Mouse (Mus musculus): ENCODE results near the gene Aig1. TPM values are rescaled to one million over a fixed set of nuclear protein-coding genes. Genes with fewer than 3 reads are reported as not detected.

Gene Aig1
- polyA plus RNA-seq, 1 experiment = 12.1 TPM

GRCm38 (mm10) chr10:13693276-13693675 lies 175.5 kb downstream of the Aig1 start:
- Histone ChIP-seq H3K4me1 (ENCODE audit: control insufficient read depth, insufficient read depth, insufficient read length) (no peaks in the 10 kb centered on the region), H3K27ac (ENCODE audit: insufficient read depth, low read length) (no peak overlapping the region), H3K27me3 (ENCODE audit: control insufficient read depth, insufficient read depth, low read length) (no peaks in the 10 kb centered on the region), H3K36me3 (ENCODE audit: control insufficient read depth, insufficient read depth, low read length) (no peaks in the 10 kb centered on the region), H3K4me3 (ENCODE audit: extremely low read depth, insufficient read depth, insufficient read length) (no peak overlapping the region)
- TF ChIP-seq POLR2A (IDR thresholded peaks at IDR 0.05; ENCODE audit: low read depth, low read length) (no peak), CTCF (IDR thresholded peaks at IDR 0.05; ENCODE audit: extremely low read depth, insufficient read depth, insufficient read length, insufficient replicate concordance) (no peak)
- DNase-seq (ENCODE audit: low read depth in 1 of 2, low spot score in 2 of 2) = no peak
- WGBS = 96% methylated on average over 4 of the region's 4 CpGs

GRCm38 (mm10) chr10:13690773-13691172 lies 178.0 kb downstream of the Aig1 start:
- H3K4me1 ChIP-seq (ENCODE audit: control insufficient read depth, insufficient read depth, insufficient read length) = peaks cover 4% of the 10 kb centered on the region; the same call in 1 of the 2 replicates
- DNase-seq (ENCODE audit: low read depth in 1 of 2, low spot score in 2 of 2) = no peak
- 94% methylated on average over 5 of the region's 5 CpGs for WGBS
- H3K27me3 ChIP-seq (ENCODE audit: control insufficient read depth, insufficient read depth, low read length) = no peaks in the 10 kb centered on the region
- no peak for TF ChIP-seq CTCF (IDR thresholded peaks at IDR 0.05; ENCODE audit: extremely low read depth, insufficient read depth, insufficient read length, insufficient replicate concordance)
- no peak for TF ChIP-seq POLR2A (IDR thresholded peaks at IDR 0.05; ENCODE audit: low read depth, low read length)
- H3K27ac ChIP-seq (ENCODE audit: insufficient read depth, low read length) = no peak overlapping the region
- H3K4me3 ChIP-seq (ENCODE audit: extremely low read depth, insufficient read depth, insufficient read length) = no peak overlapping the region
- H3K36me3 ChIP-seq (ENCODE audit: control insufficient read depth, insufficient read depth, low read length) = no peaks in the 10 kb centered on the region

DNA sequence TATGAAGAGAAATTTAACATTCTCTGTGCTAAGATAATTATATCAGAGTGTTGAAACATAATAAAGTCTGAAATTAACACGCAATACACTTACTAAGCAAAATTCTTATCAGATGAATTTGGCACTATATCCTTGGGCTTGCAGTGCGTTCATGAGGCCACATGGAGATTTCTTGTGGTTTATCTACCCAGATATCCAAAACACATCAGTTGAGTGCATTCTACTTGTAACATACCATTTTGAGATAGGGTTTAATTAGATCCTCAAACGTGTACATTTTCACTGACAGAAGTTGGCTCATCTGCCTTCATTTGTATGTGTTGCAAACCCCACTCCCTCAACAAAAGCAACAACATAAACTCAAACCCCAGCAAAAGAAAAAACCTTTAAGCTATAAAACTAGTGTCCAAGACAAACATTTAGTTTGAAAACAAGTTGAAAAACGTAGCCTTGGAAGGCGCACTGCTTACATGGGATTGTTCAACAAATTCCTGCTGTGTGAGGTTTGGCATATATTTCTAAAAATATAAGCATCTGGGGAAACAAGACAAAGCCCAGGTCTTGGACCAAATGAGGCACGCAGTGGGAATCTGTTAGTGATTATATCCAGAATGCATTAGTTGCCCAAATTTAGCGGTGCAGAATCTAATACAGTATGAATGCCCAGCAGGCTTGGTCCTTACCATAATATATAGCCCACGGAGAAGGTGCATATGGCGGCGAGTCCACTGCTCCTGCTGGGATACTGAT lies 178.8 kb downstream of the Aig1 start:
- Histone ChIP-seq H3K27ac (ENCODE audit: insufficient read depth, low read length) (no peak overlapping the region), H3K27me3 (ENCODE audit: control insufficient read depth, insufficient read depth, low read length) (no peaks in the 10 kb centered on the region), H3K4me3 (ENCODE audit: extremely low read depth, insufficient read depth, insufficient read length) (no peak overlapping the region), H3K36me3 (ENCODE audit: control insufficient read depth, insufficient read depth, low read length) (no peaks in the 10 kb centered on the region), H3K4me1 (ENCODE audit: control insufficient read depth, insufficient read depth, insufficient read length) (peaks cover 4% of the 10 kb centered on the region; the same call in 1 of the 2 replicates)
- TF ChIP-seq POLR2A (IDR thresholded peaks at IDR 0.05; ENCODE audit: low read depth, low read length) (no peak), CTCF (IDR thresholded peaks at IDR 0.05; ENCODE audit: extremely low read depth, insufficient read depth, insufficient read length, insufficient replicate concordance) (no peak)
- 93% methylated on average over 10 of the region's 10 CpGs for WGBS
- DNase-seq (ENCODE audit: low read depth in 1 of 2, low spot score in 2 of 2) = no peak

DNA sequence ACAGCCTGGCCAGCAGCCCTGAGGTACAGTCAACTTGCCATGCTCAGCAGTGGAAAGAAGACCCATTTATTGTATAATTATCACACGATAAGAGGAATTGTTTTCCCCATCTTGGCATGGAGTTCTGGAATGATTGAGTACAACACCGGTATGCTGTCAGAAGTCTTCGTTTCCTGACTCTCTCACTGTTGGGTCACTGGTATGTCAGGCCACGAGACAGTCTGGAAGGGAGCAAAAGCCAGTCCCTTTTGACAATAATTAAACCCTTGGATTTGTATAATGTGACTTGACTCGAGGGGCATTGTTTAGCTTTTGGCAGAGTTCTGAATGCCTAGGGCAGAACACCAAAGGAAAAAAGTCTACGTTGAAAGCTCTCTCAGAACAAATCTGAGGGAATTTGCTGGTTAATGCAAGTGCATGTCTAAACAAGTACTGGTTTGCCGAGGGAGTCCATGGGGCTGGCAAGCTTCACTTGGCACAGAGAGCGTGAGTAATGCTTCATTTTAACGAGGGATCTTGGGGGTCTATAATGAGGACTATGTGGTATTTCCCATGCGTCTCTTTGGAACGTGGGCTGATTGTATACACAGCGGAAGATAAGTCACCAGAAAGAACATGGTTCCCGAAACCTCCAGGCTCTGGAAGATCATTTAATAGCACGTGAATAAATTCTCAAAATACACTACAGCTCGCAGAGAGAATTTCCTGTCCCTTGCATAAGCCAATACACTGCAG lies 180.2 kb downstream of the Aig1 start:
- Histone ChIP-seq H3K27ac (ENCODE audit: insufficient read depth, low read length) (no peak overlapping the region), H3K36me3 (ENCODE audit: control insufficient read depth, insufficient read depth, low read length) (no peaks in the 10 kb centered on the region), H3K4me1 (ENCODE audit: control insufficient read depth, insufficient read depth, insufficient read length) (peaks cover 4% of the 10 kb centered on the region; the same call in 1 of the 2 replicates), H3K4me3 (ENCODE audit: extremely low read depth, insufficient read depth, insufficient read length) (no peak overlapping the region), H3K27me3 (ENCODE audit: control insufficient read depth, insufficient read depth, low read length) (no peaks in the 10 kb centered on the region)
- no peak for DNase-seq (ENCODE audit: low read depth in 1 of 2, low spot score in 2 of 2)
- TF ChIP-seq CTCF (IDR thresholded peaks at IDR 0.05; ENCODE audit: extremely low read depth, insufficient read depth, insufficient read length, insufficient replicate concordance) (no peak), POLR2A (IDR thresholded peaks at IDR 0.05; ENCODE audit: low read depth, low read length) (no peak)
- 87% methylated on average over 15 of the region's 15 CpGs for WGBS

DNA sequence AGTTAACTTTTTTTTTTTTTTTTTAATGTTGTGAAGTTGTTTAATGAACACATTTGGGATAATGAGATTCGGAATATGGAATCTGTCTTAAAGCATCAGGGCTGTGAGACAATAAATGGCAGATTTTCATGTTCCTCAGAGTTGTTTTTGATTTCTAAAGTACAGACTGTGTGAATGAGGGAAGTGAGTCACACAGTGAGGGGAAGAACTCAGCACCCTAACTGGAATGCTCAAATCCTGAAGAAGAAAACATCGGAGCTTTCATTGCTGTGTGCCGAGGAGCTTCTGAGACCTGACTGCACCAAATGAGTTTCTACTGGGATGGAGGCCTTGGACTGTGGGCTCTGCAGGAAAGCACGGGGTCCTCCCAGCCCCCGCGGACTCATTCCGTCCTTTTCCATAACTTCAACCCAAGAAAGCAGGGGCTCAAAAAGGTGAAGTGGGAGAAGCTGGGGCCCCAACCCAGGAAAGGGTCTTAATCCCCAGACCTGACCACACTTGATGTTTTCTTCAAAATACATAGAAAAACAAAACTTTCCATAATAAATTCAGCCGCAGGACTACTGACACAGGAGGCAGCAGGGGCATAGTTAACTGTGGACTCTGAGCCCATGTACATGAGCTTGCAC lies 181.5 kb downstream of the Aig1 start:
- 93% methylated on average over 8 of the region's 8 CpGs for WGBS
- H3K4me1 ChIP-seq (ENCODE audit: control insufficient read depth, insufficient read depth, insufficient read length) = peaks cover 4% of the 10 kb centered on the region; the same call in 1 of the 2 replicates
- H3K36me3 ChIP-seq (ENCODE audit: control insufficient read depth, insufficient read depth, low read length) = no peaks in the 10 kb centered on the region

DNA sequence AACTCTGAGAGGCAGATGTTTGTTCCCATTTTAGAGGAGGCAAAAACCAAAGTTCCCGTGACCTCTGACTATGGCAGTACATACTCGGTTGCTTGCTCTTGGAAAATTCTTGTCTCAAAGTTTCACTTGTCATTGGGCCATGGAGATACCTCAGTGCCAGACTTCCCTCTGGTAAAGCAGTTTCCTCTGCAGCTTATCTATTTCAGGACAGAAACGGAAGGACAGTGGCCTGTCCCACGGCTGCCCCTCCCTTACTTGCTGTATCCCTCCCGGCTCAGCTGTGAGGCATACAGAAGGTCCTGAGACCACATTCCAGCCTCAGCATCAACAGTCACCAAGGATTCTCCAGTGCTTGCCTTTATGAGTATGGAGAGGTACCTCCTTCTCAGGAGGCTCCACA lies 182.7 kb downstream of the Aig1 start:
- H3K4me1 ChIP-seq (ENCODE audit: control insufficient read depth, insufficient read depth, insufficient read length) = peaks cover 4% of the 10 kb centered on the region; the same call in 1 of the 2 replicates
- no peak for TF ChIP-seq CTCF (IDR thresholded peaks at IDR 0.05; ENCODE audit: extremely low read depth, insufficient read depth, insufficient read length, insufficient replicate concordance)
- TF ChIP-seq POLR2A (IDR thresholded peaks at IDR 0.05; ENCODE audit: low read depth, low read length) = no peak
- no peak for DNase-seq (ENCODE audit: low read depth in 1 of 2, low spot score in 2 of 2)
- H3K27me3 ChIP-seq (ENCODE audit: control insufficient read depth, insufficient read depth, low read length) = no peaks in the 10 kb centered on the region
- H3K36me3 ChIP-seq (ENCODE audit: control insufficient read depth, insufficient read depth, low read length) = no peaks in the 10 kb centered on the region
- 20% methylated on average over 5 of the region's 5 CpGs for WGBS
- no peak overlapping the region for H3K27ac ChIP-seq (ENCODE audit: insufficient read depth, low read length)
- H3K4me3 ChIP-seq (ENCODE audit: extremely low read depth, insufficient read depth, insufficient read length) = no peak overlapping the region

More for the DNA sequence above, 181.5 kb downstream of the Aig1 start:
- H3K4me3 ChIP-seq (ENCODE audit: extremely low read depth, insufficient read depth, insufficient read length) = no peak overlapping the region
- TF ChIP-seq POLR2A (IDR thresholded peaks at IDR 0.05; ENCODE audit: low read depth, low read length) = no peak
- no peak for TF ChIP-seq CTCF (IDR thresholded peaks at IDR 0.05; ENCODE audit: extremely low read depth, insufficient read depth, insufficient read length, insufficient replicate concordance)
- H3K27me3 ChIP-seq (ENCODE audit: control insufficient read depth, insufficient read depth, low read length) = no peaks in the 10 kb centered on the region
- no peak for DNase-seq (ENCODE audit: low read depth in 1 of 2, low spot score in 2 of 2)
- no peak overlapping the region for H3K27ac ChIP-seq (ENCODE audit: insufficient read depth, low read length)
